Mouse (Mus musculus) erythroblast, embryonic 14.5 days (primary cell): ENCODE results near the gene Rftn1.

Experiments used
- GATA1 ChIP-seq: IDR thresholded peaks from 2 replicates; pipeline ENCODE4 v1.6.1; 2012; ENCODE audit warnings: low read length, inconsistent platforms, mixed read lengths
- TAL1 ChIP-seq: IDR thresholded peaks from 3 replicates; pipeline ENCODE4 v1.6.1; 2012; ENCODE audit warnings: low read length, inconsistent platforms, mixed read lengths

DNA sequence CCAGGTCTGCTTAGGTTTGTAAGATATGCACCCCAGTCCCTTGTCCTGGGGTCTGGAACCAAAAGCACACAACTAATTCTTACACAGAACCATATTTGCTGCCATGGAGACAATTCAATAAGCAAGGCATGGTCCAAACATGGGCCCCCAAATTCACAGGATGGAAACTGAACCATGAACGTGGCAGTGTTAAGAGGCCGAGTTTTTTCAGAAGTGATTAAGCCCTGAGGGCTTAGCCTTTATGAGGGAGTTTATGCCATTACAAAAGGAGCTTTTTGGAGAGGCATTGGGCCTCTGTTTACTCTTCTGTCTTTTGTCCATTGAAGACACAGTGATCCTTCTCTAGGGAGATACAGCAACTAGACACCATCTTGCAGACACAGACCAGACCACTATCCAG lies 63.9 kb downstream of the Rftn1 start:
- no peak for TF ChIP-seq TAL1
- TF ChIP-seq GATA1: no peak
